Mouse (Mus musculus): Measurements from ENCODE around the gene Tmem217.
"Not testable (repeated sequence)": the region's sequence is repeated elsewhere in the genome, so short reads cannot be mapped to it uniquely, and the experiment has no call there.

Gene Tmem217

DNA sequence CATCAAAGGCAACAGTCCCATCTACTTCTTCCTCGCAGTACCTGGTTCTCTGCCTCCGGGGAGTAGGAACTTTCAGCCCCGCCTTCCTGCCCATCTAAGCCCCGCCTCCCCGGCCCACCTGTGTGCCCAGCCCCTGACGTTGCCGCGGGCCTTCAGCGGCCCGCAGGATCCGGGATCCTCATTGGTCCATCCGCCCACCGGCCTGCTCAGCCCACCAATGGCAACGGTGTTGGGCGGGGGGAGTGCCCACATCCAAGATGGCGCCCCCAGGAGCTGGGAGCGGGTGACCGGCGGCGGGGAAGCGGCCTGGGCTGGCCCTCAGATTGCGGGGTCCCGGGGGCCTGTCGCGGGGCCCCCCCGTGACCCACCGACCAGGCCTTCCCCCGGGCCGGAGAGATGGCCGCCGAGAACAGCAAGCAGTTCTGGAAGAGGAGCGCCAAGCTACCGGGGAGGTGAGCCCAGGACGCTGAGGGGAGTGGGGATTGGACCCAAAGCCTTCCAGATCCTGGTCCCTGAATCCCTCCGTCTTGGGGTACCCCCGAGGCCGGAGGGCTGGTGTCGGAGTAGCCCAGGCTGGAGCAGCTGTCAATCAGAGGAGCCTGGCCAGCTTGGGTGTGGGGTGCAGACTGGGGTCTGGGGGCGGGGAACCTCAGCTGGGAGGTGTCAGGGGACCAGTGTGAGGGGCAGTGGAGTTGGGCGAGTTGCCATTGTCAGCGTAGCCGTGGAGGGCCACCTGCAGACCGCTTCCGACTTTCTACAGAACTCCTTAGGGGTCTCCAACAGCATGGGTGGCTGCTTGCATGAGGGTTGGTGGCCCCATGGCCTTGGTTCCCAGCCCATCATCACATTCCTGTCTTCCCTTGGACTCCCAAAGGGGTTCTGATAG is 2.4 kb downstream of the Tmem217 start, which contains the start of the genes Gm17657 and Tbc1d22b:
Gm17657 (minus strand) TSS at position 96 of the 886 bp plus-strand sequence.
Tbc1d22b (plus strand) TSS at position 243 of the 886 bp plus-strand sequence.
- DNase-seq (ENCODE audit: low spot score in 2 of 2) = peak; percentile 96

DNA sequence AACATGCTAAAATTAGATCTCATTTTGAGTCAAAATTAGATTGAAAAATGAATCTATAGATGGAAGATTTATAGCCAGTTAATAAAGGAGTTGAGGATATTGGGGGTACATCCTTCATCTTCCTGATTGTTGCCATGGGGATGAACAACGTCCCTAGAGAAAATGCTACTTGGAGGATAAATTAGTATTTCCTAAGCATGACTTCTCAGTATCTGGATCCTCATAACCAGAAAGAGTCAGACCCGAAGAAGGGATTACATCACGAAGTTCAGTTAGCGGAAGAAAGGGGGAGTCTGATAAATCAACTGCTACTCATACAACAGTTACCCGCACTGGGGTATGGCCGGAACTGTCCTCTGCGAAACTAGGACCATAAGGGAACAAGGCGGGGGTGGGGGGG is 3.2 kb downstream of the Tmem217 start:
- no peak for DNase-seq (ENCODE audit: low spot score in 2 of 2)

DNA sequence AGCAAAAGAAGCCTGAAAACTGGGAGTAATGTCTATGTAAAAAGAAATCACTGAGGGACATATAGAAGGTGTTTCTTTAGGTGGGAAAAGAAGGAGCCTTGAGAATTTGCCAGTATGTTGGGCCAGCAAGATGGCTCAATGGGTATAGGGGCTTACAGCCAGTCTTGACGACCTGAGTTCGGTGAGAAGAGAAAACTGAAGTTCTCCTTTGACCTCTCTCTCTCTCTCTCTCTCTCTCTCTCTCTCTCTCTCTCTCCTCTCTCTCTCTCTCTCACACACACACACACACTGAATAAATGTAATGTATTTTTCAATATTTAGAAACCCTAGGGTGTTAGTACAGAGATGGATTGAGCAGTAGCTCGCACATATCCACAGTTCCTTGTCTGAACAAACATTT is 3.7 kb downstream of the Tmem217 start:
- DNase-seq (ENCODE audit: low spot score in 2 of 2) = no peak

DNA sequence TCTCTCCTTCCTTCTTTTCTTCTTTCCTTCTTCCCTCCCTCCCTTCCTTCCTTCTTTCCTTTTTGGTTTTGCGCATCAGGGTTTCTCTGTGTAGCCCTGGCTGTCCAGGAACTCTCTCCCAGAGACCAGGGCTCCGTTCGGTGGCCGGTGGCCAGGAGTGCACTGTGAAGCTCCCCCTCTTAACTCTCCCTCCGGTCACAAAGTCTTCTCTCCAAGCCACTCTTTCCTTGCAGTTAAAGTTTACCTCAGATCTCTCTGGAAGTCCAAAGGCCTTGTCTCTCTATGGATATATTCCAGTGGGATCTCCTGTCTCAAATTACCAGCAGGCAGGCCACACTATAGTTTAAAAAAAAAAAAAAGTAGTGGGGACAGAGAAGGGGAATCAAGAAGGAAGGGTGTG is 6.9 kb downstream of the Tmem217 start:
- no peak for DNase-seq (ENCODE audit: low spot score in 2 of 2)

GRCm38 (mm10) chr17:29544064-29544463 is 8.1 kb downstream of the Tmem217 start:
- no peak for DNase-seq (ENCODE audit: low spot score in 2 of 2)

- DNase-seq (ENCODE audit: low spot score in 2 of 2) = no peak
Observed at GRCm38 (mm10) chr17:29542831-29543690, 9.1 kb downstream of the Tmem217 start.

DNA sequence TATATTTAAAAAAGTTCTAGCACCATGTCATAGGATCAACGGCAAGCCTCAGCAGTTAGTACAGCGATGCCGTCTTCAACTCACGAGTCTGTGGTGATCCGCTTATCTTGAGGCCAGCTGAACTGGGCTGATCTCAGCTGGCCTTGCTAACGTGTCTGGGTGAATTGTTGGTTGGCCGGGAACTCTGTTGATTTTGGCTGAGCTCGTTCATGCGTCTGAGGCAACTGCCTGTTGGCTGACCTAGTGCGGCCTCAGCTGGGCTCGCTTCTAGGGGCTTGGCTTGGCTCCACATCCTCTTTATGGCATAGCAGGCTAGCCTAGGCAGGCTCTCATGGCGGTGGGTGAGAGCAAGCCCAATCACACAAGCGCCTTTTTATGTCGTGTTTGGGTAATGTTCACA is 10.8 kb downstream of the Tmem217 start:
- DNase-seq (ENCODE audit: low spot score in 2 of 2) = no peak

DNA sequence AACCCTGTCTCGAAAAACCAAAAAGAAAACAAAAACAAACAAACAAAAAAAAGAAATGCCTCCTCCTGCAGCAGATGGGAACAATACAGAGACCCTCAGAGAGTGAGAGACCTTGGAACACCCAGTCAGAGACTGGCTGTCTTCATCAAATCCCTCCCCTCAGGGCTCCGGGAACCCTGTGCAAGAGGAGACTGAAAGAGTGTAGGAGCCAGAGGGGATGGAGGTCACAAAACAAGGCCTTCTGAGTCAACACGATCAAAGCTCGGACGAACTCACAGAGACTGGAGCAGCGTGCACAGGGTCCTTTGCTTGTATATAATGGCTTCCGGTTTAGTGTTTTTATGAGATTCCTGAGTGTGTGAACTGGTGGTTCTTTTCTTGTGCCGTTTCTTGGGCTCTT is 11.8 kb downstream of the Tmem217 start:
- no peak for DNase-seq (ENCODE audit: low spot score in 2 of 2)

DNA sequence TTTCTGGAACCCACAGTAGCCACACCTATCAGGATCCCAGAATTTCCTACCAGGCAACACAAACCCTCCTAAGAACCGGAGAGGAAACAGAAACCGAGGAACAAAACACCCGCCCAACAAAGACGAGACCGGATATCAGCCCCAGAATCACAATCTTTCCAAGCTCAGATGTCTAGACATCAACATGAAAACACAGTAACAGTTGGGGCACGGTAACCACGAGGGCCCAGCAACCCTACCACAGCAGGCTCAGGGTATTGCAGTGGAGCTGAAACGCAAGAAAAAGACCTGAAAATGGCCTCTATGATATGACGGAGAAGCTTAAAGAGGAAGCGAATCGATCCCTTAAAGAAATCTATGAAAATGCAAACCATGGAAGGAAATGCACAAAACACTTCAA is 18.3 kb downstream of the Tmem217 start:
- DNase-seq (ENCODE audit: low spot score in 2 of 2) = peak; percentile 23 to 33

- peak; percentile 69 to 75 for DNase-seq (ENCODE audit: low spot score in 2 of 2)
Observed at GRCm38 (mm10) chr17:29531757-29532384, 20.3 kb downstream of the Tmem217 start.

DNA sequence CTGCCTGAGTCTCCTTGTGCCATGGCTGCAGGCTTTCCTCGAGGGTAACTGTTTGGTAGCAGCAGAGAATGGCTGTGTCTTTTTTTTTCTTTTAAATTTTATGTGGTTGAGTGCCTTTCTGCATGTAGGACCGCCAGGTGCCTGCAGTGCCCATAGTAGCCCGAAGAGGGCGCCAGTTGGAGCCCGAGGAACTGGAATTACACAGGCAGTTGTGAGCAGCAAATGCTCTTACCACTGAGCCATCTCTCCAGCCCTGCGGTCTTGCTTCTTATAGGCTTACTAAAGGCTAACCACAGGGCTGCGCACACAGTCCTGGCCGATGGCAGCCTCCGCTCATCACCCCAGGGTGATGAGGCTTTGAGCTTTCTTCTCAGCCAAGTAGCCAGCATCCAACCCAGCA is 20.9 kb downstream of the Tmem217 start:
- peak in 1 of 2 experiments; percentile 37 for DNase-seq (ENCODE audit: low spot score in 2 of 2)

DNA sequence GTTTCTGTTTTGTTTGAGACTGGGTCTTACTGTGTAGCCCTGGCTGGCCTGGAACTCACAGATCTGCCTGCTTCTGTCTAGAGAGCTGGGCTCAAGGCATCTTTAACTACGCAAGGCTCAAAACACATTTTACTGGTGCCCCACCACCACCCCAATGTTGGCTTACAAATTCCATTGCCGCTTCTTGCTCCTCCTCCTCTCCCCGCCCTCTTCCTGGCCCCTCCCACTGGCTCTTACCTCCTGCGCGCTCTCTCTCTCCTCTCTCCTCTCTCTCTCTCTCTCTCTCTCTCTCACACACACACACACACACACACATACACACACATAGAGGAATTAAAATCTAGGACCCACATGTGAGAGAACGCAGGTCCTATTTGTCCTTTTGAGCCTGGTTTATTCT is 21.7 kb downstream of the Tmem217 start:
- no peak for DNase-seq (ENCODE audit: low spot score in 2 of 2)

- no peak for DNase-seq (ENCODE audit: low spot score in 2 of 2)
Observed at GRCm38 (mm10) chr17:29528568-29529187, 23.5 kb downstream of the Tmem217 start.

GRCm38 (mm10) chr17:29525613-29526012 is 26.6 kb downstream of the Tmem217 start:
- no peak for DNase-seq (ENCODE audit: low spot score in 2 of 2)

- no peak for DNase-seq (ENCODE audit: low spot score in 2 of 2)
Observed at GRCm38 (mm10) chr17:29519731-29520130, 32.5 kb downstream of the Tmem217 start.

- not testable (repeated sequence) for DNase-seq (ENCODE audit: low spot score in 2 of 2)
Observed at GRCm38 (mm10) chr17:29518665-29519064, 33.5 kb downstream of the Tmem217 start.

DNA sequence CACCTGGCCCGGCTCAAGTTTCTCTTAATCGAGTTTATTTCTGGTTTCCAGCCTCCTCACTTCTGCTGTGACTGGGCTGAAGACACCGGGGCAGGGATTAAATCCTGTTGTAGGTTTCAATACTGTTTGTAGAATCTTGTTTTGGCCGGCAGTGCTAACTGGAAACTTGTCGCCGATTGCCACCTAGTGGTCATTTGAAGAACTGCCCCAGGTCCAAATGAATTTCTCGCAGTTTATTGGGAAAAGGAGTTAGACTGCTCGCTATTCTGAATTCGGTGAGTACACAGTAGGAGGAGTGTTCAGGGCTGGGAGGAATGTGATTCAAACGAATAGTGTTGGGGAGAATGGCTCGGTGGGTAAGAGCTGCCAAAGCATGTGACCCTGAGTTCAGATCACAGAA is 37.8 kb downstream of the Tmem217 start:
- DNase-seq (ENCODE audit: low spot score in 2 of 2) = peak; percentile 29 to 75

DNA sequence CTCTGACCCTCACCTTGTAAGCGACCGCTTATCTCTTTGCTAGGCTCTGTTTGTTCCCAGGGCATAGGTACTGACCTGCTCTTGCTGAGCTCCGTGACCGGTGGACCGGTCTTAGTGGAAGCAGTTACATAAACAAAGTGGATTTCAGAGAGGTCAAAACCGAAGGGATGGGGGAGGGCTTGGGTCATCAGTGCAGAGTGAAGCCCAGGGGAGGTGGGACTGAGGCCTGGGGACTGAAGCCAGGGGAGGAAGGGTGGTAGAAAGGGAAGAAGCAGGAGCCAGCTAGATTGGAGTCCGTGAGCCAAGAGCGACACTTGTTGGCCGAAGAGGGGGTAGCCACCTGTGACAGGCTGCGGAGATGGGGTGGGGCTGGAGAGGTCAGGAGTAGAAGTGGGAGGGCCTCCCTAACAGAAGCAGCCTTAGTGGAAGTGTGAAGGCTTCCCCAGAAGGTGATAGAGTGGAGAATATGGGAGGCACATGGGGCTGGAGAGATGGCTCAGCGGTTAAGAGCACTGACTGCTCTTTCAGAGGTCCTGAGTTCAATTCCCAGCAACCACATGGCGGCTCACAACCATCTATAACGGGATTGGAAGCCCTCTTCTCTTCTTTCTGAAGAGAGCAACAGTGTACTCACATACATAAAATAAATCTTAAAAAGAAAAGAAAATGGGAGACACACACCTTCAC is 39.0 kb downstream of the Tmem217 start:
- DNase-seq (ENCODE audit: low spot score in 2 of 2) = peak; percentile 52 to 70

GRCm38 (mm10) chr17:29510691-29511090 is 41.5 kb downstream of the Tmem217 start:
- DNase-seq (ENCODE audit: low spot score in 2 of 2) = no peak

DNA sequence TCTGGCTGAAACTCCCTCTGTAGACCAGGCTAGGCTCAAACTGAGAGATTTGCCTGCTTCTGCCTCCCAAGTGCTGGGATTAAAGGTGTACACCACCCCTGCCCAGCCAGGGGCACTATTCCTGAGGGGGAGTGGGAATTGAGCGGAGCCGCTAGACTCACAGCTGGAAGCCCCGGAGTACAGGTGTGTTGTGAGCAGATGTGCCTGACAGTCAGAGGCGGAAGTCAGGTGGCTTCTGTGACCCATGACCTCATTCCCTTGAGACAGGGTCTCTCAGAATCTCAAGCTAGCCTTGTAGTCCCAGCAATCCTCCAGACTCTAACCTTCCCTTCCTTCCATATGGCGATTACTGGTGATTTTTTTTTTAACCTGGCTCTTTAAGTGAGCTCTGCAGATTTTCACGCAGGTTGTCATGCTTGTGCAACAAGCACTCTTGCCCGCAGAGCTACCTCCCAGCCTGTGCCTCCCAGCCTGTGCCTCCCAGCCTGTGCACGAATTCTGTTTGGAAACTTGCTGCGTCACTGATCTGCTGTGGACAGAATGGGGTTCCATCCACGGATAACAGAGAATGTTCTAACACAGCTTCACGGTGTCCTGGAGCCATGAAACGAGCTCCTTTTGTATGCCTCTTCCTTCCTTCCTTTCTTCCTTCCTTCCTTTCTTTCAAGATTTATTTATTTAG is 43.1 kb downstream of the Tmem217 start:
- no peak for DNase-seq (ENCODE audit: low spot score in 2 of 2)
